Mouse (Mus musculus): ENCODE results near the gene Arhgef7. TPM values are rescaled to one million over a fixed set of nuclear protein-coding genes. Genes with fewer than 3 reads are reported as not detected.

Arhgef7 gene
- polyA plus RNA-seq, 1 experiment from 2014 or later = 50.1 TPM

DNA sequence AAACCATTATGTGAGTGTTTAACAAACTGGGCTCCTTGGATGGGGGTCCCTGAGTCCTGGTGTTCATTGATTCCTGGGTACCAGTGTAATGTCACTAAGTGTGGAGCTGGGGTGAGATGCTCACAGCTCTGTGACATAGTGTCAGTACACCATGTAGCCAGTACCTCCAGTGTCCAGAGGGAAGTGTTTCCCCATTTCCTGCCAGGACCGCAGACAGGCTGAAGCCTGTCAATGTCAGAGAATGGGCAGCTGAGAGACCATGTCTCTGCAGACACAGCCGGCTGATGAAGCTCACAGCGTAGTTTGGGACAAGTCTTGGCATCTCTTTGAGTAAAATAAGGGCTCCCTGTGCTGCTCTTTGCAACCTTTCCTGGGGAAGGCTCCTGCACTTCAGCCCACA, 24.8 kb downstream of the Arhgef7 start:
- H3K27ac ChIP-seq = no peak overlapping the region
- ATAC-seq (ENCODE audit: insufficient number of reproducible peaks, low FRiP score, low TSS enrichment, low read depth) = no peak
- H3K9ac ChIP-seq = no peak overlapping the region
- H3K9me3 ChIP-seq = no peaks in the 10 kb centered on the region
- H3K4me3 ChIP-seq = no peak overlapping the region
- H3K4me1 ChIP-seq = peaks cover 2% of the 10 kb centered on the region
- no peaks in the 10 kb centered on the region for H3K27me3 ChIP-seq
- no peaks in the 10 kb centered on the region for H3K36me3 ChIP-seq
- WGBS = 81% methylated on average over 3 of the region's 3 CpGs
- no peak overlapping the region for H3K4me2 ChIP-seq

DNA sequence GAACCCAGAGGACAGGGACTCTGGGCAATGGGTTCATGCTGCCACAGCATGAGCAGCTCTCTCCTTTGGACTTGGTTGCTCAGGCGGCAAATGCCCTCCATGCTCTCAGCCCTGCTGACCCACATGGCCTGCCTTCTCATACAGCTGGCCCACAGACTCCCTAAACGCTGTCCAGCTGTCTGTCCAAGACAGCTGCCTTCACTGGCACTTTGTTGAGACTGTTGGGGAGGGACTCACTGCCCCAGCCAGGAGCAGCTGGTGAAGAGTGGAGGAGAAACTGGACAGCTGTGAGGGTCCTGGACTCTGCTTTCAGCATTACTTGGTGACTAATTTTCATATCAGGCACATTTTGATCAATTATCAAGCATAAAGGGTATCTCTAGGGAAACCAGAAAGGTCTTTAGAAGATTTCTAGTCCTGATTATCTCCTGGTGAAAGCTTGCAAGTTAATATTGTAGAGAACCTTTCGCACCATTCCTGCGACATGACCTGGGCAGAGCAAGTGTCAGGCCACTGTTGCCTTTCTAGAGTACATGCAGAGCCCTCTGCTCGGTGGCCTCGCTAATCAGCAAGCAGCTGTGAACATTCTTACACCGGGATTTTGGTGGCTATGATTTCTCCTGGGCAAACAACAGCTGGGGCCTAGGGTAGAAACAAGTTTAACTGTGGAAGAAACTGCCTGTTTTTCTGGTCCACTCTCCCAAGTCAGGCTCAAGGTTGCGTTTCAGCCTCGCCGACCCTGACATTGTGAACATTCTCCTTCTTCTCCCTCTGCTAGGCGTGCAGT, 25.8 kb downstream of the Arhgef7 start:
- no peaks in the 10 kb centered on the region for H3K9me3 ChIP-seq
- H3K4me2 ChIP-seq = no peak overlapping the region
- 71% methylated on average over 11 of the region's 11 CpGs for WGBS
- peak; percentile 35; the same call in 1 of the 2 replicates for ATAC-seq (ENCODE audit: insufficient number of reproducible peaks, low FRiP score, low TSS enrichment, low read depth)
- H3K4me1 ChIP-seq = peaks cover 5% of the 10 kb centered on the region
- no peaks in the 10 kb centered on the region for H3K27me3 ChIP-seq
- H3K9ac ChIP-seq = no peak overlapping the region
- no peak overlapping the region for H3K4me3 ChIP-seq
- no peaks in the 10 kb centered on the region for H3K36me3 ChIP-seq
- H3K27ac ChIP-seq = no peak overlapping the region

DNA sequence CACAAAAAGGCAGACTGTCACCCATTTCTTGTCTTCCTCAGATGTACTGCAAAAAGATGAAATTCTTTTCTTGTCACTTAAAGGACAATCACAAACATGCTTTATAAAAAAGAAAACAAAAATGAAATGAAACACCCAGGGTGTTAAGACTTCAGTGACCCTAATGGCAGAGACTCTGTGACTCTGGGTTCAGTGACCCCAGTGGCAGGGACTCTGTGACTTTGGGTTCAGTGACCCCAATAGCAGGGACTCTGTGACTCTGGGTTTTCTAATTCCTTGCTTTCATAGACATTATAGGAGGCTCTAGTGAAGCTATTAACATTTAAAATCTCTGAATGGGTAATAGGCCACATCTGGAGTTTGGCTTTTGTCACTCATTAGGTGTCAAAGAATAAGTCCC, 27.2 kb downstream of the Arhgef7 start:
- Histone ChIP-seq H3K4me2 (no peak overlapping the region), H3K27me3 (no peaks in the 10 kb centered on the region), H3K9ac (no peak overlapping the region), H3K27ac (no peak overlapping the region), H3K9me3 (no peaks in the 10 kb centered on the region), H3K36me3 (no peaks in the 10 kb centered on the region), H3K4me1 (peaks cover 16% of the 10 kb centered on the region), H3K4me3 (no peak overlapping the region)
- no peak for ATAC-seq (ENCODE audit: insufficient number of reproducible peaks, low FRiP score, low TSS enrichment, low read depth)

DNA sequence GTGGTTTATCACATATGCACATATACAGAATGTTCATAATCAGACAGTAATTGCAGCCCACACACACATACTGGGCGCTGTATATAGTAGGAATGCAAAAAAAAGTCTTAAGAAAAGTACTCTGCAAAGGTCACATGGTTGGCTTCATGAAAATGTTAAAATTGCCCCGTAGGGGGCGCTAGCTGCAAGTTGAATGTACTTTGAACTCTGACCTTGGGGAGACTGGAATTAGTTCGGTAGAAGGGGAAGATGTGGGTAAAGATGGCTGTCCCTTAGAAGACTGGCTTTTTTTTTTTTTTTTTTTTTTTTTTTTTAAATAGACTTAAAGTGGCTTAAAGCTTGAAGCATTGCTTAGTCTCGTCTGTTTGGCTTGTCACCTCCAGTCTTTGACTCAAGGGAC, 28.4 kb downstream of the Arhgef7 start:
- 17% methylated on average over 5 of the region's 5 CpGs for WGBS
- H3K4me2 ChIP-seq = no peak overlapping the region
- H3K36me3 ChIP-seq = no peaks in the 10 kb centered on the region
- H3K4me3 ChIP-seq = no peak overlapping the region
- peaks cover 16% of the 10 kb centered on the region for H3K4me1 ChIP-seq
- no peak for ATAC-seq (ENCODE audit: insufficient number of reproducible peaks, low FRiP score, low TSS enrichment, low read depth)
- no peaks in the 10 kb centered on the region for H3K9me3 ChIP-seq
- H3K27me3 ChIP-seq = no peaks in the 10 kb centered on the region
- H3K27ac ChIP-seq = no peak overlapping the region
- H3K9ac ChIP-seq = no peak overlapping the region

DNA sequence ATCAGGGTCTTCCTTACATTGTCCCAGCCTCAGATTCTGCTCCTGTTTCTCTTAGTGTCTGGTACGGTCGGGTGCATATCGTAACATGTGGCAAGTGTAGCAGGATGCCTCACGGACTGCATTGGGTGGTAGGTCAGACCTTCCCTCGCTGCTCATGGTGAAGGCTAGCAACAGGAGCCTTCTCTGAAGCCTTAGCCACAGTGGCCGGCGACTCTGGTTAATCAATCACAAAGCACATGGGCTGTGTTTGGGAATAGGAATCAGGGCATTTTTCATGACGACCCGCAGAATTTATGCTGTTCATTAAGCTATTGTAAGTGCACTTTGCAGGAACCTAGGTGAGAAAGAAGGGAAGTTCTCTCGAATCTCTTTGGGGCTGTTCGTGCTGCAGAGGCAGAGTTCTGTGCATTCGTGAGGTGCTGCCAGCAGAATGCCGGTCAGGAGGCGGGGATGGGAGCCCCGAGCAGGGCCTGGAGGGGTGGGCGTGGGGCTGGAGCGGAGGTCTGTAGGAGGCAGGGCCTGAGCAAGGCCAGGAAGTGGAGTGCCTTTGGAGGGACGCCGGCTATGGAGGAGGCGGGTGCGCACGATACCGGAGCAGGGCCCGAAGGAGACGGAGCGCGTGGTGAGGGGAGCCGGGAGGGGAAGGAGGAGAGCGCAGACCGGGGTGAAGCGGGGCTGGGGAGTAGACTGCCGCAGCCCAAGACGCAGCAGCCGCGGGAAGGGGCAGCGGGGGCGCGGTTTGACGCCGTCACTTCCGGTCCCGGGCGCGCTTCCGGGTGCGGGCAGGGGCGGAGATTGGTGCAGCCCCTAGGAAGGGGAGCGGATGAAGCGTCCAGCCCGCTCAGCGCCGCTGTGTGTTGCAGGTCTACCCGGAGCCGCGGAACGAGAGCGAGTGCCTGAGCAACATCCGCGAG, 30.3 kb downstream of the Arhgef7 start:
- peak; percentile 93 for ATAC-seq (ENCODE audit: insufficient number of reproducible peaks, low FRiP score, low TSS enrichment, low read depth)
- Histone ChIP-seq H3K36me3 (no peaks in the 10 kb centered on the region), H3K27ac (peak overlapping the region; percentile 93), H3K9me3 (no peaks in the 10 kb centered on the region), H3K4me3 (peak overlapping the region; percentile 88), H3K9ac (peak overlapping the region; percentile 92), H3K4me2 (peak overlapping the region; percentile 70), H3K4me1 (peaks cover 16% of the 10 kb centered on the region), H3K27me3 (no peaks in the 10 kb centered on the region)
- 3% methylated on average over 41 of the region's 59 CpGs for WGBS

DNA sequence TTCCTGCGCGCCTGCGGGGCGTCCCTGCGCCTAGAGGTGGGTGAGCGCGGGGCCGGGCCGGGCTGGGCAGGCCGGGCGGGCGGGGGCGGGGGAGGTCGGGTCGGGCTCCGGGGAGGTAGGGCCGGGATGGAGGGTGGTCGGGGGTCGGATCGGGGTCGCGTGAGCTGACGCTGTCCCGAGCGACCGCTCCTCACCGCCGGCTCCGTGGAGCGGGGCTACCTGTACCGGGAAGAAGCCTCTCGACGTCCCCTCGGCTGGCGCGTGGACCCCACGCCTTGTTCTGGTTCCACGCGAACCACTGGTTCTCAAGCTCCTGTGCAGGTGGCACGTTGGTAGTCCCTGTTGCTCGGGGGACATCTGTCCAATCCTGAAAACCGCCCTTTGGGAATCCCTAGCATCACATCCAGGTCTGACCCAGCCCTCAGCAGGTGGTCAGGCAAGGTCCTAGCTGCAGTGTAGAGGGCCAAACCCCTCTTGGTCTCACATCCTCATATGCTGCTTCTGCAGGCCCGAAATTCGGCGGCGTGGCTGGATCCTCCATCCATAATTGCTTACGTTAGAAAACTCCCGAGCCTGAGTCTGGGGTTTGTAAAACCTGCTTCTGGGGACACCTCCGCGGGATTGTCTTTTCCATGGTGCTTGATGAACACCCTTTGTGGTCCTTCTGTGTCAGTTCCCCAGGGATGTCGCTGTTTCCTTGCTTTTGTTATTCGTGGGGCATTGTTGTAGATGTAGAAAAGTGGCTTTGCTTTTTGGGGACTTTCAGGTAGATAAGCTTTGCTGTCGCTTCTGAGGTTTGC, 31.2 kb downstream of the Arhgef7 start:
- peak; percentile 50 for ATAC-seq (ENCODE audit: insufficient number of reproducible peaks, low FRiP score, low TSS enrichment, low read depth)
- peaks cover 16% of the 10 kb centered on the region for H3K4me1 ChIP-seq
- H3K9ac ChIP-seq = peak overlapping the region; percentile 92
- H3K4me3 ChIP-seq = peak overlapping the region; percentile 88
- no peaks in the 10 kb centered on the region for H3K27me3 ChIP-seq
- peak overlapping the region; percentile 70 for H3K4me2 ChIP-seq
- H3K27ac ChIP-seq = peak overlapping the region; percentile 93
- 3% methylated on average over 38 of the region's 53 CpGs for whole genome bisulfite sequencing
- no peaks in the 10 kb centered on the region for H3K9me3 ChIP-seq
- H3K36me3 ChIP-seq = no peaks in the 10 kb centered on the region

DNA sequence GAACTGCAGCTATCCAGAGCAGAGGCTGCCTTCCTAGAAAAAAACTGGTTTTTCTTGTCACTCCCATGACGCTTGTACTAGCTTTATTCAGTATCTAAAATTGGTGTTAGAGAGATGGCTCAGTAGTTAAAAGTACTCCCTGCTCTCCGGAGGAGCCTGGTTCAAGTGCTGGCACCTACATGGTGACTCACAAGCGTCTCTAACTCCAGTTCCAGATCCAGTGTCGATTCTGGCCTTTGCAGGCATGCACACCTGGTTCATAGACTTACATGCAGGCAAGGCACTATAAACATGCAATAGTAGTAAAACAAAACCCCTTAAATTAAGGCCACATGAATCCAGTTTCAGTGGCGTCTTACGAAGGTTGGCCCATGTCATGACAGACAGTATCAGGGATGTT, 34.0 kb downstream of the Arhgef7 start:
- no peaks in the 10 kb centered on the region for H3K9me3 ChIP-seq
- H3K4me1 ChIP-seq = peaks cover 16% of the 10 kb centered on the region
- no peak overlapping the region for H3K4me3 ChIP-seq
- H3K27me3 ChIP-seq = no peaks in the 10 kb centered on the region
- no peak overlapping the region for H3K4me2 ChIP-seq
- no peak for ATAC-seq (ENCODE audit: insufficient number of reproducible peaks, low FRiP score, low TSS enrichment, low read depth)
- 0 out of 2 replicates have a peak, but pooled peaks cover 4% of the 10 kb centered on the region for H3K36me3 ChIP-seq
- 69% methylated on average over 6 of the region's 6 CpGs for WGBS
- no peak overlapping the region for H3K9ac ChIP-seq
- H3K27ac ChIP-seq = no peak overlapping the region

DNA sequence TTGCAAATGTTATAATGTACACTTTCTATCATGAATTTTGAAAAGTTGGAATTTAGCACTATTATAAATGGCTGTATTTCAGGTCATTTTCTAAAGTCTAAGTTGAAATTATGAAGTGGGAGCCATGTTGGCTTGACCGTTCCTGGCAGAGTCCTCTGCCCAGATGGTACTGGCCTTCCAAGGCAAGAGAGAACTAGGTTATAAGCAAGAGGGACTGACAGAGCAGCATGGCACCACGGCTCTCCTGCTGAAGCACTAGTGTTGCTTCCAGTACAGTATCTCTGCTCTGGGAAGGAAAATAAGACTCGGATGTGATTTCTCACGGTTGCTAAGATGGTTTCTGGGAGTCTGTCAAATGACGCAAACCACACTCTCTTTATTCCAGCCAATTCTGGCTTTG, 34.5 kb downstream of the Arhgef7 start:
- Histone ChIP-seq H3K4me1 (peaks cover 16% of the 10 kb centered on the region), H3K9me3 (no peaks in the 10 kb centered on the region), H3K36me3 (0 out of 2 replicates have a peak, but pooled peaks cover 7% of the 10 kb centered on the region), H3K9ac (no peak overlapping the region), H3K4me3 (no peak overlapping the region), H3K4me2 (no peak overlapping the region), H3K27me3 (no peaks in the 10 kb centered on the region), H3K27ac (no peak overlapping the region)
- ATAC-seq (ENCODE audit: insufficient number of reproducible peaks, low FRiP score, low TSS enrichment, low read depth) = no peak
- 84% methylated on average over 5 of the region's 5 CpGs for WGBS

DNA sequence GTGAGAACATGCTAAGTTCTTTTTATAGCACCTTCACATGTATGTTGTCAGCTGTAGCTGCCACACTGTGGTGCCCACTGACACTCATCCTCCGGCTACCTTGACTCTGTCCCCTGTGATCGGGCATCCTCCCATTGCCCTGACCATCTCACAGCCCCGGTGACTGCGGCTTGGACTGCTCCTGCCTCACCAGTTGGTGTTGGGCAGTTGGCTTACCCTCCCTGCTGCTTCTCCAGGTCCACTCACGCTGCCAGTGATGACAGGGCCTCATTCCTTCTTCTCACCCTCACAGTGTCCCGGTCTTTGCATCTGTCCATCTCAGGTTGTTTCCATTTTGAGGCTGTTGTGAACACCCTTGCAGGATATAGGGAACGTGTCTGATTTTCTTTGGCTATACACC, 35.3 kb downstream of the Arhgef7 start:
- no peak overlapping the region for H3K27ac ChIP-seq
- peaks cover 10% of the 10 kb centered on the region for H3K4me1 ChIP-seq
- no peak for ATAC-seq (ENCODE audit: insufficient number of reproducible peaks, low FRiP score, low TSS enrichment, low read depth)
- no peak overlapping the region for H3K4me2 ChIP-seq
- no peaks in the 10 kb centered on the region for H3K27me3 ChIP-seq
- 0 out of 2 replicates have a peak, but pooled peaks cover 13% of the 10 kb centered on the region for H3K36me3 ChIP-seq
- 95% methylated on average over 7 of the region's 7 CpGs for WGBS
- no peak overlapping the region for H3K4me3 ChIP-seq
- no peaks in the 10 kb centered on the region for H3K9me3 ChIP-seq
- no peak overlapping the region for H3K9ac ChIP-seq

DNA sequence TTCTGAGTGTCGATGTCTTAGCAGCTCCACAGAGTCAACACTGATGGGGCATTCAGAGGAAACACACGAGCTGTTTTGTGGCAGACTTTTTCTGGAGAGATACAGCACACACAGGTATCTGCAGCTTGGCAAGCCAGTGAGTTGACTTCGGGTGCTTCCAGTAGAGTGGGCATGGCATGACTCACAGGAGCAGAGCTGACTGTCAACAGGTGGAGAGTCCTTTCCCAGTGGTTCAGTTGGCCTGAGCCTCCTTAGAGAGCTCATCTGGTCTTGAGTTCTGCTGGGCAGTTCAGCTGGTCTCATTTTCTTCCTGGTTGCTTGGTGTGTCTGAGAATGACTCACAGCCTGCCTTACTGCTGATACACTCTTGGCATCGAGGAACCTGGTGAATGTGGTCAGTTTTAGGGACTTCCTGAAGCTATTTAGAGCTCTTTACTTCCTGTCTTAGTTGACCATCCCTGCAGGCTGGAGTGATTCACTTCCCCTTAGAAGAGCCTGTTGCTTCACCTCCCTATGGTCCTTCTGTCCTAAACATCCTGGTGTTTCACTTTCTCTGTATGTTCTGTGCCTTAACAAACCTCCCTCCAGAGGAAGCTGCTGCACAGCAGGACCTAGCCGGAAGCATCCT, 39.8 kb downstream of the Arhgef7 start:
- 79% methylated on average over 5 of the region's 5 CpGs for WGBS
- Histone ChIP-seq H3K4me3 (no peak overlapping the region), H3K9me3 (no peaks in the 10 kb centered on the region), H3K27me3 (no peaks in the 10 kb centered on the region), H3K4me1 (0 out of 2 replicates have a peak, but pooled peaks cover 2% of the 10 kb centered on the region), H3K36me3 (0 out of 2 replicates have a peak, but pooled peaks cover 13% of the 10 kb centered on the region), H3K9ac (no peak overlapping the region), H3K4me2 (no peak overlapping the region), H3K27ac (no peak overlapping the region)
- no peak for ATAC-seq (ENCODE audit: insufficient number of reproducible peaks, low FRiP score, low TSS enrichment, low read depth)

DNA sequence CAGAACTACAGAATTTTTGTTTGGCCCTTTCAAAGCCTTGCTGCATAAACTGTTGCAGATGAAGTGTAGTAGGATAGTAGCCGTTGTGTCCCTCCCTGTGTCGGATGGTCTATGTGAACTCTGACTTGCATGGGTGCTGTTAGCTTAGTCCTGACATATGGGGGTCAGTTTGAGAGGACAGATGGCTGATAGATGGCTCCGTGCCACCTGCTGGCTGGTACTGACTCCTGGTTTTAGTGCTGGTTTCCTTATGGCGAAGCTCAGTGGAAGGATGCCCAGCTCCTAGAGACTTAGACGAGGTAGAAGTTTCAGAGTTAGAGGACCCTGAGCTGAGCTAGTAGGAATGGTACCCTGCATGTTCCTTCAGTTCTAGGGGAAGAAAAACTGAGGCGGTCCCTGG, 42.5 kb downstream of the Arhgef7 start:
- Histone ChIP-seq H3K4me2 (no peak overlapping the region), H3K9me3 (no peaks in the 10 kb centered on the region), H3K27me3 (no peaks in the 10 kb centered on the region), H3K4me1 (peaks cover 17% of the 10 kb centered on the region), H3K9ac (no peak overlapping the region), H3K4me3 (no peak overlapping the region), H3K27ac (no peak overlapping the region), H3K36me3 (0 out of 2 replicates have a peak, but pooled peaks cover 13% of the 10 kb centered on the region)
- no peak for ATAC-seq (ENCODE audit: insufficient number of reproducible peaks, low FRiP score, low TSS enrichment, low read depth)
- 91% methylated on average over 6 of the region's 6 CpGs for WGBS
